Mouse (Mus musculus): Measurements from ENCODE around the gene Krtap13-1. TPM values are rescaled to one million over a fixed set of nuclear protein-coding genes. Genes with fewer than 3 reads are reported as not detected.

Gene Krtap13-1
- not detected in 2 replicates for polyA plus RNA-seq (2012; rRNA removed)

DNA sequence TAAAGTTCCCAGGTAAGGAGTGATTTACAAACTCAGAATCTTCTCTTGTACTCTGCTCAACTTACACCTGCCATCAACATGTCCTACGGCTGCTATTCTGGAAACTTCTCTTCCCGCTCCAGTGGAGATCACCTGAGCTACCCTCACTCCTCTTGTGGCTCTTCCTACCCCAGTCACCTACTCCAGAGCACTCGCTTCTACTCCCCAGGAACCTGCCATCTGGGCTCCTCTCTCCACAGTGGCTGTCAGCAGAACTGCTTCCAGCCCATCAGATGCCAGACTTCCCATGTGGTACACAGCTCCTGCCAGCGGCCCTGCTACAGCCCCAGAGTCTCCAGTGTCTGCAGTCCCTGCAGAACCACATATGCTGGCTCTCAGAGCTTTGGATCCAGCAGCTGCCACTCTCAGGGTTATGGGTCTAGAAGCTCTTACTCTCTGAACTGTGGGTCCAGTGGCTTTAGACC is at the start of gene Krtap13-1:
Krtap13-1 (plus strand) TSS at position 51 of the 464 bp plus-strand sequence.

DNA sequence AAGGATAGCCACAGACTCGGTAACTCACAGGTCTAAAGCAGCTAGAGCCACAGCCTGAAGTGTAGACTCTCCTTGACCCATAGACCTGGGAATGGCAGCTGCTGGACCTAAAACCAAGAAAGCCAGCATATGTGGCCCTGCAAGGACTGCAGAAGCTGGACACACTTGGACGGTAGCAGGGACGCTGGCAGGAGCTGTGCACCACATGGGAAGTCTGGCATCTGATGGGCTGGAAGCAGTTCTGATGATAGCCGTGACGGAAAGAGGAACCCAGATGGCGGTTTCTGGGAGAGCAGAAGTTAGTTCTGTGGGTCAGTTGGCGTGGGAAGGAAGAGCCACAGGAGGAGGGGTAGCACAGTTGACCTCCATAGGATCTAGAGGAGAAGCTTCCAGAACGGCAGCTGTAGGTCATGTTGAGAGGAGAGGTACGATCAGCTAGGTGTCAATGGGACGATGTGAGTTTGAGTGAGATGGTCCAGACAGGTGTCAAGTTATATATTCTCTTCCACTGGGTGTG is 21.1 kb upstream of the Krtap13-1 start, which contains the start of gene 2310061N02Rik:
2310061N02Rik (minus strand) TSS at position 467 of the 517 bp plus-strand sequence.

DNA sequence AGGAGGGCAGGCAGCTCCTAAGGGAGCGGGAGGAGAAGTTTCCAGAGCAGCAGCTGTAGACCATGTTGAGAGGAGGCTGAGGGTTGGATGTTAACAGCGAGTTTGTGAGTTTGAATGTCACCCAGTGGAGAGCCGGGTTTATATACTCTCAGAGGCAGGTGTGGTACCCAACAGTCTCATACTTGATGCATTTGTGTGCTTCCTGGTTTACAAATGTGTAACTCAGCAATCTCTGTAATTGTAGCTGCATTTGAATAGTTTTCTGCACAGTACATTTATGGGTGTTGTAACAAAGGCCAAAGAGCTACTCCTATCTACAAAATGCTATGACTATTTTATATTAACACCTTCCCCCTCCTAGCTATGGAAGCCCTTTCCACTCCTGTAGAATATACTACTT is 22.9 kb downstream of the Krtap13-1 start, which contains the start of gene Krtap13:
Krtap13 (minus strand) TSS at position 101 of the 400 bp plus-strand sequence.

DNA sequence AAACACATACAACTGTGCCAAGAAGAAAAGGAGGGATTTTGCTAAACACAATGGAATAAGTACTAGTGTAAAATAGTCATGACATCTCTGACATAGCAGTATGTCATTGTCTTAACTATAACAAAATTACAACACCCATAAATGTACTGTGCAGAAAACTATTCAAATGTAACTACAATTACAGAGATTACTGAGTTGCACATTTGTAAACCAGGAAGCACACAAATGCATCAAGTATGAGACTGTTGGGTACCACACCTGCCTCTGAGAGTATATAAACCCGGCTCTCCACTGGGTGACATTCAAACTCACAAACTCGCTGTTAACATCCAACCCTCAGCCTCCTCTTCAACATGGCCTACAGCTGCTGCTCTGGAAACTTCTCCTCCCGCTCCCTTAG is 29.9 kb downstream of the Krtap13-1 start, which contains the start of gene 2310034C09Rik:
2310034C09Rik (plus strand) TSS at position 301 of the 400 bp plus-strand sequence.

DNA sequence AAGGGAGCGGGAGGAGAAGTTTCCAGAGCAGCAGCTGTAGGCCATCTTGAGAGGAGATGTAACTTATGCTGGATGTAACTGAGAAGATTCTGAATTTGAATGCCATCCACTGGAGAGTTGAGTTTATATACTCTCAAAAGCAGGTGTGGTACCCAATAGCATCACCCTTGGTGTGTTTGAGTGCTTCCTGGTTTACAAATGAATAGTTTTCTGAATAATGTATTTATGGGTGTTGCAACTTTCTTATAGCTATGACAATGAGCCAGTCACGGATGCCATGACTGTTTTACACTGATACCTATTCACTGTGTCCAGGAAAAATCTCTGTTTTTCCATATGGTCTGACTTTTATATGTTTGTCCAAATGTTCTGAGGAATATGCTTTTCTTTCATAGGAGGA is 45.4 kb downstream of the Krtap13-1 start, which contains the start of gene 2310057N15Rik:
2310057N15Rik (minus strand) TSS at position 101 of the 400 bp plus-strand sequence.

DNA sequence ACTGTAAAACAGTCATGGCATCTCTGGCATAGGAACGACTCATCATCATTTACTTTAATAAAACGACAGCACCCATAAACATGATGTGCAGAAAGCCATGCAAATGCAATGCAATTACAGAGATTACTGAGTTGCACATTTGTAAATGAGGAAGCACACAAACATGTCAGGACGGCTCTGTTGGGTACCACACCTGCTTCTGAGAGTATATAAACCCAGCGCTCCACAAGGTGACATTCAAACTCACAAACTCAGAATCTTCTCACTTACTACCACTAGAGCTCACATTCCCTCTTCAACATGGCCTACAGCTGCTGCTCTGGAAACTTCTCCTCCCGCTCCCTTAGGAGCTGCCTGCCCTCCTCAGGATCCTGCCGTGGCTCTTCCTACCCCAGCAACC is 48.9 kb downstream of the Krtap13-1 start, which contains the start of gene Gm5965:
Gm5965 (plus strand) TSS at position 301 of the 400 bp plus-strand sequence.

Other genes with a start within 250 kb of the Krtap13-1 start
- gene Cldn17, start 221.9 kb upstream of the Krtap13-1 start, polyA plus RNA-seq (2012; rRNA removed), result not detected in 2 replicates
- 0.01 TPM in 1 of 2 replicates, not detected in the other for gene Cldn8, start 165.7 kb upstream of the Krtap13-1 start, polyA plus RNA-seq (2012; rRNA removed)
- not detected in 2 replicates for gene Krtap24-1, start 116.6 kb upstream of the Krtap13-1 start, polyA plus RNA-seq (2012; rRNA removed)
- gene 2310079G19Rik, start 101.2 kb upstream of the Krtap13-1 start, polyA plus RNA-seq (2012; rRNA removed), result not detected in 2 replicates
- gene Krtap26-1, start 81.1 kb upstream of the Krtap13-1 start, polyA plus RNA-seq (2012; rRNA removed), result not detected in 2 replicates
- not detected in 2 replicates for gene Krtap27-1, start 57.2 kb upstream of the Krtap13-1 start, polyA plus RNA-seq (2012; rRNA removed)
- not detected in 2 replicates for gene 2310061N02Rik, start 20.9 kb upstream of the Krtap13-1 start, polyA plus RNA-seq (2012; rRNA removed)
- not detected in 2 replicates for gene Krtap13, start 22.8 kb downstream of the Krtap13-1 start, polyA plus RNA-seq (2012; rRNA removed)
- not detected in 2 replicates for gene 2310034C09Rik, start 30.0 kb downstream of the Krtap13-1 start, polyA plus RNA-seq (2012; rRNA removed)
- gene 2310057N15Rik, start 45.3 kb downstream of the Krtap13-1 start, polyA plus RNA-seq (2012; rRNA removed), result not detected in 2 replicates
- gene Gm5965, start 49.0 kb downstream of the Krtap13-1 start, polyA plus RNA-seq (2012; rRNA removed), result not detected in 2 replicates
- gene Gm20741, start 83.4 kb downstream of the Krtap13-1 start, polyA plus RNA-seq (2012; rRNA removed), result not detected in 2 replicates
- not detected in 2 replicates for gene Krtap15, start 91.4 kb downstream of the Krtap13-1 start, polyA plus RNA-seq (2012; rRNA removed)
- gene Krtap14, start 97.3 kb downstream of the Krtap13-1 start, polyA plus RNA-seq (2012; rRNA removed), result not detected in 2 replicates
- not detected in 2 replicates for gene Krtap19-1, start 140.5 kb downstream of the Krtap13-1 start, polyA plus RNA-seq (2012; rRNA removed)
- gene Krtap19-2, start 145.4 kb downstream of the Krtap13-1 start, polyA plus RNA-seq (2012; rRNA removed), result not detected in 2 replicates
- gene Krtap19-3, start 149.2 kb downstream of the Krtap13-1 start, polyA plus RNA-seq (2012; rRNA removed), result not detected in 2 replicates
- gene Krtap19-4, start 156.2 kb downstream of the Krtap13-1 start, polyA plus RNA-seq (2012; rRNA removed), result not detected in 2 replicates
- not detected in 2 replicates for gene Krtap19-5, start 167.6 kb downstream of the Krtap13-1 start, polyA plus RNA-seq (2012; rRNA removed)
- not detected in 2 replicates for gene Krtap19-9b, start 203.4 kb downstream of the Krtap13-1 start, polyA plus RNA-seq (2012; rRNA removed)
- not detected in 2 replicates for gene Krtap16-3, start 234.0 kb downstream of the Krtap13-1 start, polyA plus RNA-seq (2012; rRNA removed)

Data from liver, embryonic 14 days (tissue).